Mouse (Mus musculus) heart, postnatal 0 days (tissue): ENCODE results near the gene Nlgn1. TPM values are rescaled to one million over a fixed set of nuclear protein-coding genes. Genes with fewer than 3 reads are reported as not detected.

Source experiments
- ATAC-seq: fragments of 200-750 bp; cut with Nextera tagmentation; 2 replicates; pipeline ENCODE4 v1.8.0; 2017; ENCODE audit warnings: low read depth, moderate number of reproducible peaks, moderate library complexity; ENCODE audit not compliant: insufficient read depth
- DNase-seq: peaks from one replicate; pipeline ENCODE4 v3.0.0-alpha.2; 2016; ENCODE audit warnings: low spot score
- H3K27ac ChIP-seq: fragments of 300-500 bp; sonication (generic); 2 replicates; pipeline ENCODE4 v1.5.1; 2014; ENCODE audit warnings: low read depth, mild to moderate bottlenecking
- H3K27me3 ChIP-seq: fragments of 300-500 bp; sonication (generic); 2 replicates; pipeline ENCODE4 v1.6.1; 2014; ENCODE audit warnings: low read length, mixed read lengths; ENCODE audit not compliant: control insufficient read depth, insufficient read depth
- H3K36me3 ChIP-seq: fragments of 300-500 bp; sonication (generic); replicated peaks from 2 replicates; pipeline ENCODE4 v1.6.1; 2014; ENCODE audit warnings: low read length, mixed read lengths; ENCODE audit not compliant: control insufficient read depth, insufficient read depth
- H3K4me1 ChIP-seq: fragments of 300-500 bp; sonication (generic); 2 replicates; pipeline ENCODE4 v1.6.1; 2014; ENCODE audit warnings: antibody characterized with exemption; ENCODE audit not compliant: control insufficient read depth, insufficient read depth
- H3K4me2 ChIP-seq: fragments of 300-500 bp; sonication (generic); 2 replicates; pipeline ENCODE4 v1.6.1; 2014; ENCODE audit warnings: low read depth, mild to moderate bottlenecking, low read length, moderate library complexity
- H3K4me3 ChIP-seq: fragments of 300-500 bp; sonication (generic); 2 replicates; pipeline ENCODE4 v1.5.1; 2014; ENCODE audit warnings: low read depth, low read length
- H3K9ac ChIP-seq: fragments of 300-500 bp; sonication (generic); replicated peaks from 2 replicates; pipeline ENCODE4 v1.6.1; 2014; ENCODE audit warnings: low read depth, low read length, mixed read lengths
- H3K9me3 ChIP-seq: fragments of 300-500 bp; sonication (generic); replicated peaks from 2 replicates; pipeline ENCODE4 v1.6.1; 2016; ENCODE audit warnings: low read length; ENCODE audit not compliant: control insufficient read depth
- CTCF ChIP-seq: IDR thresholded peaks from 2 replicates; pipeline ENCODE4 v1.5.1; 2016; ENCODE audit warnings: antibody characterized with exemption, control low read depth, low read depth
- EP300 ChIP-seq: IDR thresholded peaks from 2 replicates; pipeline ENCODE4 v1.6.1; 2016; ENCODE audit warnings: antibody characterized with exemption, low read depth
- WGBS: fragments of 180-500 bp; shearing (Covaris S2); extraction: QIAGEN DNeasy Blood & Tissue Kit; methylation state at CpG from one replicate; pipeline ENCODE4 v1.1.7; 2014; 5-methylcytosine and 5-hydroxymethylcytosine counted together
- polyA plus RNA-seq: library from polyadenylated mRNA; unstranded; fragments of >200 nt; fragmentation: Nextera tagmentation; extraction: Ambion mirVana; gene quantifications from 2 replicates; pipeline ENCODE4 v1.2.1, GENCODE M21; 2015
- total RNA-seq: library from RNA; depleted of rRNA; stranded (reverse); fragments of >200 nt; gene quantifications from 2 replicates; pipeline ENCODE4 v1.2.3, GENCODE M21; 2014; ENCODE audit warnings: low replicate concordance

Gene Nlgn1
- total and polyA plus RNA-seq, 2 experiments from 2014 or later, result 0.08 TPM

DNA sequence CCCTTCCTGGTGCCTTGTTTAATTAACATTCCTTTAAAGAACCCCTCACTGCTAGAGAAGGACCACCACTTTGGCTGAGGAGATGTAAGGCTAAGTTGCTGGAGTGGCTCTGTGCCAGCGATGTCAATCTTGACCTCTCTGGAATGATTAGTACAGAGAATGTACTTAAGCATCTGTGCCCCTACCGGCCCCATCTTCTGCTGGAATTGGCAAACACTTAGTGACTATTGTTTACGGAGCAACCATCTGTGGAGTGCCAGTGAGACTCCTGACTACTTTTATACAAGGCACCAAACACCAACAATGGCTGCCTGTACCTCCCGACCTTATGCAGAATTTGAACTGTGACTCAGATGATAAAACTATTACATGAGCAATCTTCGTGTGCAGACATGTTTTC, 186.8 kb downstream of the Nlgn1 start:
- Histone ChIP-seq H3K9ac (no peak overlapping the region), H3K27me3 (no peaks in the 10 kb centered on the region), H3K4me2 (no peak overlapping the region), H3K4me1 (no peaks in the 10 kb centered on the region), H3K36me3 (no peaks in the 10 kb centered on the region), H3K9me3 (no peaks in the 10 kb centered on the region), H3K4me3 (no peak overlapping the region), H3K27ac (no peak overlapping the region)
- WGBS, result 71% methylated on average over 5 of the region's 5 CpGs
- ATAC-seq, result no peak
- TF ChIP-seq EP300 (no peak), CTCF (no peak)
- DNase-seq, result no peak

GRCm38 (mm10) chr3:26141590-26141989, 190.7 kb downstream of the Nlgn1 start:
- no peak overlapping the region for H3K27ac ChIP-seq
- 67% methylated on average over 3 of the region's 3 CpGs for WGBS
- H3K27me3 ChIP-seq, result no peaks in the 10 kb centered on the region

DNA sequence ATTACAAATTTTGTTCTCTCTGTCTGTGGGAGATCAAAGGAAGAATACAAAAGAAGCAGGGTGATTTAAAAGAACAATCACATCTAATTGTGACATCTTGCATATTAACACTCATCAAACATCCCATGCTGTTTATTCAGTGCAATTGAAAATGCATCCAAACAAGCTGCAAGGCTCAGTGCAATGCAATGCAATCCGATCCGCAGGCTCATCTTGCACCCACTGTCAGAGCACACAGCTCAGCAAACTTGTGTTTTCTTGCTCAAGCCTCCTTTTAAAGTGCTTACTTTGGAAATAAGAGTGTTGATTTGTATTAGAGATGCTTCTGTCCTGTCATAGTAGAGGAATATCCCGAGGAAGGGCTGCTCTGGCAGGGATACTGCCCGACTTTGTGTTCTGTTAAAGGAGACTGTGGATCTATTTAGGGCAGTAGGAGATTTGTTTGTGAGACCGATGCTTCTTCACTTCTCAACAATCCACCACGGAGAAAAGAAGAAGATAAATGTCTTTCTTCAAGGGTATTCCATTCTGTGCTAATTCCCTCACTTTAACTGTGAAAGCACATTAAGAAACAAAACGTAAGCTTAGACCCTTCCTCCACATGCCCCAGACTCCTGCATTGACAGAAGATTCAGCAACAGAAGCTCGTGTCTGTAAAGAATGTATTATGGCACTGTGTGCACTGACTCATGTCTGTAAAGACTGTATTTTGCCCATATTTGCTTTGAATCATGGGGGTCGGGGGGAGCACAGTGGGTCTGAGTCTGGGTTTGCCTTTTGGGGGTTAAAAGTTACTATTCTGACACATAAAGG, 197.2 kb downstream of the Nlgn1 start:
- H3K36me3 ChIP-seq, result no peaks in the 10 kb centered on the region
- H3K4me3 ChIP-seq, result no peak overlapping the region
- H3K9me3 ChIP-seq, result no peaks in the 10 kb centered on the region
- no peak overlapping the region for H3K9ac ChIP-seq
- H3K4me1 ChIP-seq, result no peaks in the 10 kb centered on the region
- H3K27me3 ChIP-seq, result no peaks in the 10 kb centered on the region
- ATAC-seq (no peak), DNase-seq (no peak)
- no peak overlapping the region for H3K4me2 ChIP-seq
- 42% methylated on average over 9 of the region's 9 CpGs for WGBS
- TF ChIP-seq CTCF (no peak), EP300 (no peak)
- no peak overlapping the region for H3K27ac ChIP-seq

More at GRCm38 (mm10) chr3:26141590-26141989, 190.7 kb downstream of the Nlgn1 start:
- no peak for TF ChIP-seq CTCF
- no peak for TF ChIP-seq EP300
- no peak overlapping the region for H3K4me2 ChIP-seq
- H3K4me3 ChIP-seq, result no peak overlapping the region
- DNase-seq (no peak), ATAC-seq (no peak)
- no peaks in the 10 kb centered on the region for H3K36me3 ChIP-seq
- H3K9me3 ChIP-seq, result no peaks in the 10 kb centered on the region
- H3K9ac ChIP-seq, result no peak overlapping the region
- no peaks in the 10 kb centered on the region for H3K4me1 ChIP-seq

DNA sequence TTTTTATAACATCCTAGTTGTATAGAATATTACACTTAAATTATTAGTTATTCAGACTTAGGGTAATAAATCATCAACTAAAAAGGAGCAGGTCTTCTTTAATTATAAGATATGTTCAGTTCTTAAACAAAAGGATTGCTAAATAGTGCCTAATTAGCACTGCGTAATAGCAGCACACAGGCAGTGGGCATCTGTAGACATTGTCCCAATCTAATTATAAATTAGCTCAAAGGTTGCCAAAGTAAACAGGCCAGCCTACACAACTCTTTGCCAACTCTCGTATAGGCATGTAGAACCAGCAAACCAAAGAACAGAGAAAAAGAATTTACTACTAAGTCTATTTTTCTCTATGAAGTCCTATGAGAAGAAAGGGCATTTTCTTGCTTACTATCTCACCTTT, 201.3 kb downstream of the Nlgn1 start:
- Histone ChIP-seq H3K9me3 (no peaks in the 10 kb centered on the region), H3K27me3 (no peaks in the 10 kb centered on the region), H3K9ac (no peak overlapping the region), H3K36me3 (no peaks in the 10 kb centered on the region), H3K4me1 (no peaks in the 10 kb centered on the region), H3K4me2 (no peak overlapping the region), H3K4me3 (no peak overlapping the region), H3K27ac (no peak overlapping the region)
- no peak for TF ChIP-seq CTCF
- no peak for TF ChIP-seq EP300
- no peak for ATAC-seq
- no peak for DNase-seq
- 80% methylated on average over 2 of the region's 2 CpGs for WGBS

DNA sequence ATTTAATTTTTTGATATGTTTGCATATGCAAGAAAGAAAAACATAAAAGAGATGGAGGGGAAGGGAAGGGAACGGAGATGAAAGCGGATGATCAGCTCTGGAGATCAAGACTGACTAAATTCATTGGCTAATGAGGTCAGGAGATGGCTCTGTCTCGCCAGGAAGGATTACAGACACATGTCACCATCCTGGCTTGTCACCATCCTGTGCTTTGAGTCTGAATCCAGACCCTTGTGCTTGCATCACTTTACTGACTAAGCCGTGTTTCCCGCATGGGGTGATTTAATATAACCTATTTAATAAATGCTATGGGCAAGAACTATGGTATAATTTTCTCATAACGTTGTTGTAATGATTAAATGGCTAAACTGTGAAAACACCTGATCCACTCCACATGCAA, 202.8 kb downstream of the Nlgn1 start:
- 63% methylated on average over 6 of the region's 6 CpGs for WGBS
- TF ChIP-seq CTCF (no peak), EP300 (no peak)
- H3K4me2 ChIP-seq, result no peak overlapping the region
- no peak overlapping the region for H3K4me3 ChIP-seq
- no peaks in the 10 kb centered on the region for H3K9me3 ChIP-seq
- no peak overlapping the region for H3K9ac ChIP-seq
- no peaks in the 10 kb centered on the region for H3K36me3 ChIP-seq
- DNase-seq, result no peak
- no peak for ATAC-seq
- H3K27me3 ChIP-seq, result no peaks in the 10 kb centered on the region
- H3K4me1 ChIP-seq, result no peaks in the 10 kb centered on the region
- no peak overlapping the region for H3K27ac ChIP-seq

DNA sequence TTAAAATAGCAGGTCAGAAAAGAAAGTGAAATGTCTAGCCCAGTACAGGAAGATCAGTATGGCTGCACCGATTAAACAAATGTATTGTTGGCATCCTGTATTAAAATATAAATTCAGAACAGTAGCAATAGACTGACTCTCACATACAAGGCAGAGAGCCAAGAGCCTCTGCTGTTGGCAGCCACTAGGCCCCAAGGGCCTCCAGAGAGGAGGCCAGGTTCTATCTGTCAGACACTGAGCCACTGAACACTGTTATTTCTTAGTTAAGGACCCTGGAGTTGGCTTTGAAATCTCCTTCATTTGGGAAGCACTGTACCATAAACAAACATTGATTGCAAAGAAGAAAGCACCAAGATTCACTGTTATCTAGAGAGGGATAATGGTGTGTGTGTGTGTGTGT, 215.2 kb downstream of the Nlgn1 start:
- Histone ChIP-seq H3K27me3 (no peaks in the 10 kb centered on the region), H3K4me1 (no peaks in the 10 kb centered on the region), H3K4me2 (no peak overlapping the region), H3K36me3 (no peaks in the 10 kb centered on the region), H3K9ac (no peak overlapping the region), H3K9me3 (no peaks in the 10 kb centered on the region), H3K4me3 (no peak overlapping the region), H3K27ac (no peak overlapping the region)
- DNase-seq (no peak), ATAC-seq (no peak)
- WGBS, result 57% methylated on average over 1 of the region's 1 CpGs
- no peak for TF ChIP-seq EP300
- no peak for TF ChIP-seq CTCF
